7 mouse cellular contexts compared by ENCODE assay signal in the genomic region with DNA sequence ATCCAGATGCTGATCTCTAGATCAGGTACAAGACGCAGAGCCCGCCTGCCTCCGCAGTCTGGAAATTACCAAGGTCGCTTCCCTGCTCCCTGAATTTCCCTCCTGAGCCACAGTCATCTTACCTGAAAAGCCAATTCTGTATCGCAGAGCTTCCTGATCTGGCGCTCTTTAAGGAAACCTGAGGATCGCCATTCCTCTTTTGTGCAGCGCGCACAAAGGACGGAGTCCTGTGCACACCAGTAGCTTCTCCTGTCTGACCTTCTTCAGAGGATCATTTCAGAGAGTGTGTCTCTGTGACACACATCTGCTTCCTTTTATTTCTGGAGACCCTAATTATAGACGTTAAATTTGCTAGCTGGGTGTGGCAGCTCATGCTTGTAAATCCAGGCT. TPM values are rescaled to one million over a fixed set of nuclear protein-coding genes. Genes with fewer than 3 reads are reported as not detected.
A peak's percentile ranks its signal among the peaks of the same experiment; 100 is the strongest.
DNase-seq lines count a peak whose midpoint lies in the region; ATAC-seq and TF ChIP-seq lines count a peak whose summit lies in the region.

No protein-coding gene starts in this region.

- peaks cover 4% of the 10 kb centered on the region; the same call in 1 of the 2 replicates for H3K4me1 ChIP-seq in lung, embryonic 16.5 days (replicated peaks; ENCODE audit: control insufficient read depth, insufficient read depth, low read length)
- H3K4me1 ChIP-seq in forebrain, embryonic 16.5 days (replicated peaks; ENCODE audit: control insufficient read depth, insufficient read depth, low read length), result peaks cover 6% of the 10 kb centered on the region
- H3K4me1 ChIP-seq in liver, embryonic 14.5 days (replicated peaks; ENCODE audit: control insufficient read depth in 2 of 2, insufficient read depth in 2 of 2, low read length in 1 of 2), result no peaks in the 10 kb centered on the region

- no peak for TF ChIP-seq EP300 in liver, embryonic 14.5 days (IDR thresholded peaks at IDR 0.05; ENCODE audit: low read depth)

- no peak for DNase-seq in lung, postnatal 25 days (ENCODE audit: low spot score)
- no peak for DNase-seq in liver, embryonic 14.5 days (ENCODE audit: low read depth in 3 of 3, low spot score in 3 of 3)
- peak; percentile 44 for DNase-seq in telencephalon, adult 2 months (ENCODE audit: low read depth, low spot score)
- no peak for DNase-seq in yolk sac, embryonic 10.5 days (ENCODE audit: low spot score)
- no peak for DNase-seq in adrenal gland, postnatal 10 days

- TF ChIP-seq CTCF in liver, embryonic 14.5 days (IDR thresholded peaks at IDR 0.05; ENCODE audit: low read depth), result no peak

- peak overlapping the region; percentile 39; the same call in 1 of the 2 replicates for H3K9ac ChIP-seq in lung, embryonic 16.5 days (ENCODE audit: low read length)
- H3K9ac ChIP-seq in forebrain, embryonic 16.5 days (replicated peaks; ENCODE audit: low read depth, low read length), result peak overlapping the region; percentile 72
- H3K9ac ChIP-seq in liver, embryonic 14.5 days (replicated peaks), result no peak overlapping the region

- ATAC-seq in lung, embryonic 16.5 days (ENCODE audit: low read depth), result no peak
- ATAC-seq in forebrain, embryonic 16.5 days, result peak; percentile 56
- peak; percentile 31; the same call in 1 of the 2 replicates for ATAC-seq in liver, embryonic 14.5 days (ENCODE audit: insufficient read depth)

- H3K4me3 ChIP-seq in lung, embryonic 16.5 days (ENCODE audit: low read length), result peak overlapping the region; percentile 40
- H3K4me3 ChIP-seq in forebrain, embryonic 16.5 days (replicated peaks; ENCODE audit: low read length), result peak overlapping the region; percentile 56
- peak overlapping the region; percentile 49 to 52 for H3K4me3 ChIP-seq in liver, embryonic 14.5 days (ENCODE audit: insufficient read depth in 1 of 2, low read depth in 2 of 2, low read length in 2 of 2)

- H3K4me2 ChIP-seq in lung, embryonic 16.5 days (ENCODE audit: low read depth, low read length), result peak overlapping the region; percentile 52
- peak overlapping the region; percentile 41 for H3K4me2 ChIP-seq in forebrain, embryonic 16.5 days (ENCODE audit: low read length)
- H3K4me2 ChIP-seq in liver, embryonic 14.5 days (ENCODE audit: low read depth), result peak overlapping the region; percentile 67

- no peaks in the 10 kb centered on the region for H3K27me3 ChIP-seq in lung, embryonic 16.5 days (ENCODE audit: control insufficient read depth, insufficient read depth, low read depth, low read length)
- no peaks in the 10 kb centered on the region for H3K27me3 ChIP-seq in forebrain, embryonic 16.5 days (replicated peaks; ENCODE audit: control insufficient read depth, insufficient read depth, low read length)
- no peaks in the 10 kb centered on the region; the same call in 1 of the 2 replicates for H3K27me3 ChIP-seq in liver, embryonic 14.5 days (ENCODE audit: control insufficient read depth, insufficient read depth, low read length)

- H3K36me3 ChIP-seq in lung, embryonic 16.5 days (ENCODE audit: control insufficient read depth, insufficient read depth, low read length), result no peaks in the 10 kb centered on the region
- H3K36me3 ChIP-seq in forebrain, embryonic 16.5 days (ENCODE audit: control insufficient read depth, insufficient read depth), result no peaks in the 10 kb centered on the region
- no peaks in the 10 kb centered on the region for H3K36me3 ChIP-seq in liver, embryonic 14.5 days (replicated peaks; ENCODE audit: control insufficient read depth, insufficient read depth, low read depth)

- WGBS in lung, embryonic 16.5 days, result under 1% methylated on average over 11 of the region's 11 CpGs
- WGBS in forebrain, embryonic 16.5 days, result 0% methylated on average over 11 of the region's 11 CpGs
- WGBS in liver, embryonic 14.5 days (ENCODE audit: insufficient replicate concordance), result 3% methylated on average over 11 of the region's 11 CpGs

- H3K9me3 ChIP-seq in lung, embryonic 16.5 days (ENCODE audit: control insufficient read depth, low read length), result no peaks in the 10 kb centered on the region
- H3K9me3 ChIP-seq in forebrain, embryonic 16.5 days (ENCODE audit: control insufficient read depth, low read length), result no peaks in the 10 kb centered on the region
- no peaks in the 10 kb centered on the region for H3K9me3 ChIP-seq in liver, embryonic 14.5 days (ENCODE audit: control insufficient read depth, low read length)

- H3K27ac ChIP-seq in lung, embryonic 16.5 days (ENCODE audit: low read length), result no peak overlapping the region
- peak overlapping the region; percentile 82 for H3K27ac ChIP-seq in forebrain, embryonic 16.5 days (ENCODE audit: low read length)
- H3K27ac ChIP-seq in liver, embryonic 14.5 days, result no peak overlapping the region

RNA-seq across cellular contexts. Expression of gene Zfp184, which starts 47.7 kb away (rescaled TPM):
- 7.9 and 12.5 TPM in 2 replicates for polyA plus RNA-seq in lung, embryonic 16.5 days (2015; fragmentation: Nextera tagmentation; extraction: Ambion mirVana)
- 24.8 and 25.7 TPM in 2 replicates for polyA plus RNA-seq in forebrain, embryonic 16.5 days (2015; fragmentation: Nextera tagmentation; extraction: Ambion mirVana)
- 0.30 and 0.41 TPM in 2 replicates for polyA plus RNA-seq in liver, embryonic 14.5 days (2012; rRNA removed)
- polyA plus RNA-seq in liver, embryonic 14.5 days (2014; fragmentation: Nextera tagmentation; extraction: Ambion mirVana), result 0.50 and 0.82 TPM in 2 replicates
- 1 to 10 TPM; 2.0 to 2.4 TPM for total RNA-seq in adrenal gland, postnatal 10 days (2021)
